Mouse (Mus musculus) limb, embryonic 14.5 days (tissue): ENCODE data around the gene Arhgef26. TPM values are rescaled to one million over a fixed set of nuclear protein-coding genes. Genes with fewer than 3 reads are reported as not detected.

Source experiments
- ATAC-seq: fragments of 200-750 bp; cut with Nextera tagmentation; 2 replicates; pipeline ENCODE4 v1.8.0; 2017; ENCODE audit warnings: low read depth, moderate number of reproducible peaks, moderate TSS enrichment; ENCODE audit not compliant: low FRiP score
- DNase-seq: peaks from one replicate; pipeline ENCODE4 v3.0.0-alpha.2; 2015; ENCODE audit warnings: low spot score
- H3K27ac ChIP-seq: fragments of 300-500 bp; sonication (generic); replicated peaks from 2 replicates; pipeline ENCODE4 v1.5.1; 2014; ENCODE audit warnings: low read depth, mild to moderate bottlenecking, low read length, moderate library complexity, mixed read lengths
- H3K27me3 ChIP-seq: fragments of 300-500 bp; sonication (generic); 2 replicates; pipeline ENCODE4 v1.6.1; 2014; ENCODE audit warnings: low read length, mixed read lengths; ENCODE audit not compliant: control insufficient read depth, insufficient read depth
- H3K36me3 ChIP-seq: fragments of 300-500 bp; sonication (generic); 2 replicates; pipeline ENCODE4 v1.6.1; 2014; ENCODE audit warnings: mild to moderate bottlenecking, low read length, moderate library complexity, mixed read lengths; ENCODE audit not compliant: control insufficient read depth, insufficient read depth
- H3K4me1 ChIP-seq: fragments of 300-500 bp; sonication (generic); 2 replicates; pipeline ENCODE4 v1.6.1; 2014; ENCODE audit warnings: antibody characterized with exemption, low read length, mixed read lengths; ENCODE audit not compliant: control insufficient read depth, insufficient read depth
- H3K4me2 ChIP-seq: fragments of 300-500 bp; sonication (generic); replicated peaks from 2 replicates; pipeline ENCODE4 v1.6.1; 2014; ENCODE audit warnings: low read depth, mild to moderate bottlenecking, low read length, moderate library complexity; ENCODE audit not compliant: severe bottlenecking
- H3K4me3 ChIP-seq: fragments of 300-500 bp; sonication (generic); replicated peaks from 2 replicates; pipeline ENCODE4 v1.5.1; 2014; ENCODE audit warnings: low read length
- H3K9ac ChIP-seq: fragments of 300-500 bp; sonication (generic); 2 replicates; pipeline ENCODE4 v1.6.1; 2014; ENCODE audit warnings: mild to moderate bottlenecking, low read depth, low read length, moderate library complexity; ENCODE audit not compliant: severe bottlenecking
- H3K9me3 ChIP-seq: fragments of 300-500 bp; sonication (generic); 2 replicates; pipeline ENCODE4 v1.6.1; 2016; ENCODE audit warnings: low read length; ENCODE audit not compliant: control insufficient read depth
- POLR2A ChIP-seq: fragments of 200-500 bp; IDR thresholded peaks from 2 replicates; pipeline ENCODE4 v1.8.0; 2012; ENCODE audit warnings: inconsistent platforms, mild to moderate bottlenecking, moderate library complexity, borderline replicate concordance; ENCODE audit not compliant: insufficient read depth, insufficient read length; ENCODE audit errors: extremely low read depth
- WGBS: fragments of 180-500 bp; shearing (Covaris S2); extraction: QIAGEN DNeasy Blood & Tissue Kit; methylation state at CpG from one replicate; pipeline ENCODE4 v1.1.7; 2014; 5-methylcytosine and 5-hydroxymethylcytosine counted together
- polyA plus RNA-seq, 2 experiments: library from polyadenylated mRNA; depleted of rRNA in 1 of 2; stranded (reverse) in 1 of 2; unstranded in 1 of 2; fragments of >200 nt; fragmentation: Nextera tagmentation in 1 of 2; extraction: Ambion mirVana in 1 of 2; gene quantifications; 2 replicates each; pipeline versions ENCODE4 v1.2.1 to v1.2.3; 2012 to 2014

The Arhgef26 gene
- polyA plus RNA-seq, 2 experiments = 6.2 to 6.3 TPM

- no peak for TF ChIP-seq POLR2A
- Histone ChIP-seq H3K9me3 (no peaks in the 10 kb centered on the region), H3K4me3 (no peak overlapping the region), H3K4me2 (no peak overlapping the region), H3K36me3 (no peaks in the 10 kb centered on the region), H3K9ac (no peak overlapping the region), H3K27me3 (no peaks in the 10 kb centered on the region), H3K4me1 (no peaks in the 10 kb centered on the region), H3K27ac (no peak overlapping the region)
- no peak for DNase-seq
- no peak for ATAC-seq
- WGBS = 48% methylated on average over 7 of the region's 7 CpGs
Measured at GRCm38 (mm10) chr3:62412704-62413103, 74.6 kb downstream of the Arhgef26 start.

- H3K9ac ChIP-seq = no peak overlapping the region
- ATAC-seq (no peak), DNase-seq (no peak)
- H3K4me1 ChIP-seq = no peaks in the 10 kb centered on the region
- no peak overlapping the region for H3K4me3 ChIP-seq
- no peak overlapping the region for H3K4me2 ChIP-seq
- no peak overlapping the region for H3K27ac ChIP-seq
- TF ChIP-seq POLR2A = no peak
- H3K9me3 ChIP-seq = no peaks in the 10 kb centered on the region
- WGBS = 92% methylated on average over 4 of the region's 4 CpGs
- no peaks in the 10 kb centered on the region for H3K27me3 ChIP-seq
- no peaks in the 10 kb centered on the region for H3K36me3 ChIP-seq
Measured at GRCm38 (mm10) chr3:62414926-62415325, 76.8 kb downstream of the Arhgef26 start.

GRCm38 (mm10) chr3:62417458-62417857 is 79.3 kb downstream of the Arhgef26 start:
- H3K4me1 ChIP-seq = no peaks in the 10 kb centered on the region
- ATAC-seq (no peak), DNase-seq (no peak)
- H3K27me3 ChIP-seq = no peaks in the 10 kb centered on the region
- no peak overlapping the region for H3K27ac ChIP-seq
- 64% methylated on average over 6 of the region's 6 CpGs for WGBS
- H3K9me3 ChIP-seq = no peaks in the 10 kb centered on the region
- no peaks in the 10 kb centered on the region for H3K36me3 ChIP-seq
- H3K9ac ChIP-seq = no peak overlapping the region
- no peak overlapping the region for H3K4me2 ChIP-seq
- no peak for TF ChIP-seq POLR2A
- H3K4me3 ChIP-seq = no peak overlapping the region

GRCm38 (mm10) chr3:62418387-62419138 is 80.4 kb downstream of the Arhgef26 start:
- 94% methylated on average over 6 of the region's 6 CpGs for WGBS
- DNase-seq = no peak
- no peak overlapping the region for H3K4me2 ChIP-seq
- H3K27me3 ChIP-seq = no peaks in the 10 kb centered on the region
- H3K4me3 ChIP-seq = no peak overlapping the region
- no peak overlapping the region for H3K9ac ChIP-seq
- no peak for ATAC-seq
- no peaks in the 10 kb centered on the region for H3K36me3 ChIP-seq
- no peaks in the 10 kb centered on the region for H3K4me1 ChIP-seq
- TF ChIP-seq POLR2A = no peak
- H3K9me3 ChIP-seq = no peaks in the 10 kb centered on the region
- no peak overlapping the region for H3K27ac ChIP-seq

GRCm38 (mm10) chr3:62433675-62434074 is 95.5 kb downstream of the Arhgef26 start:
- Histone ChIP-seq H3K27me3 (no peaks in the 10 kb centered on the region), H3K4me2 (no peak overlapping the region), H3K9me3 (no peaks in the 10 kb centered on the region), H3K4me3 (no peak overlapping the region), H3K4me1 (no peaks in the 10 kb centered on the region), H3K9ac (no peak overlapping the region), H3K36me3 (no peaks in the 10 kb centered on the region; the same call in 1 of the 2 replicates), H3K27ac (no peak overlapping the region)
- ATAC-seq = no peak
- no peak for DNase-seq
- no peak for TF ChIP-seq POLR2A
- 66% methylated on average over 4 of the region's 4 CpGs for WGBS
